Mouse (Mus musculus) retina, embryonic 14.5 days (tissue): ENCODE results near the gene Mthfr.

Source experiments
- DNase-seq: peaks from one replicate; pipeline ENCODE4 v3.0.0-alpha.2; 2015; ENCODE audit warnings: low spot score

Mthfr gene

DNA sequence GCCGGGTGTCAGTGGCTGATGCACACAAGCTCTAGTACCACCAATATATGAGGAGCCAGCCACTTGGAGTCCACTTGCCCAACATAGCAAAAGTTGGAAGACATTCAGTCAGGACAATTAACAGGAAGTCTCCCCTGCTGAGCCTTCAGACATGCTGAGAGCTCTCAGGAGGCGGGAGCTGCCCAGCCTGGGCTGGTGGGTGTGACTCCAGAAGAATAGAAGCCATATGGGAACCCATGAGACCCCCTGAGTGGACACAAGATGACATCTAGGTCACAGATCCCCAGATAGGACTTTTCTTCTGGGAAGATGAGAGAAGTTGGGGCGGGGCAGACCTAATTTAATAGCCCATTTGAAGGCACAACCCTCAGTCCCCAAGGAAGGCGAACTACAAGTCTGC, 50.3 kb downstream of the Mthfr start:
- no peak for DNase-seq

DNA sequence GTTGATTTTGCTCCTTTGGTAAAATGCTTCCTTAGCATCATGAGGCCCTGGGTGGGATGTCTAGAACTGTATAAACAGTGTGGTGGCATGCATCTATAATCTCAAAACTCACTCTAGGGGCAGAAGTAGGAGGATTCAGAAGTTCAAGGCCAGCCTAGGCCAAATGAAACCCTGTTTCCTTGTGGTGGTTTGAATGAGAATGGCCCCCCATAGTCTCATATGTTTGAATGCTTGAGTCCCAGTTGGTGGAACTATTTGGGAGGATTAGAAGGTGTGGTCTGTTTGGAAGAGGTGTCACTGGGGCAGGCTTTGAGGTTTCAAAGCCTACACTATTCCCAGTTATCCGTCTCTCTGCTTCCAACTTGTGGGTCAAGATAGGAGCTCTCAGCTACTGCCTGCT, 52.3 kb downstream of the Mthfr start:
- no peak for DNase-seq

DNA sequence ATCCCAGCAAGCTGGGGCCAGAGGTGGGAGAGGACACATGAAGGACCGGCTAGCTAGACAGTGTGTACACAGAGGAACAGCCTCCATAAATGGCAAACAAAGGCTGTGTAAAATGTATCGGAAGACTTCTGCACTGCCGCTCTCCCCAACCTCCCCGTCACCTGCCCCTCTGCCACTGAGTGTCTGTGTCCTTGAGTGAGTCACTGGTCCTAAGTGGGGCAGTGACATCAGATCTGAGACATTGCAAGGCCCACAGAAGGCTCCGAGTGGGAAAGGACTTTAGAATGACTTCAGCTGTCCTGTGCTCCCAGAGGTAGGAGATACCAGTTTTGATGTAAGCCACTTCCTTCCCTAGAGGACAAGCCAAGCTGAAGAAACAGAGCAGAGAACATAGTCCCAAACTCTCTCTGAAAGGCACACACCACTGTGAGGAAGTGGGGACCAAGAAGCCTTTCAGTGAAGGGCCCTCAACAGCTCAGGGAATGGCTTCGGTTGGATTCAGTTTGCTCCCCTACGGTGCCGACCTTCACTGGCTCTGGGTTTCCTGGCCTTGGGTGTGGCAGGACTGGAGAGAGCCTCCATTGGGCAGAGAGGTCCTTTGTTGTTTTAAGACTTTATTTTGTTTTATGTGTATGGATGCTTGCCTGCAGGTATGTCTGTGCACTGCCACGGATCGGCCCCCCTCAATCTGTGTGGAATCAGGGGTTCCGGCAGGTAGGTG, 53.8 kb downstream of the Mthfr start:
- no peak for DNase-seq

DNA sequence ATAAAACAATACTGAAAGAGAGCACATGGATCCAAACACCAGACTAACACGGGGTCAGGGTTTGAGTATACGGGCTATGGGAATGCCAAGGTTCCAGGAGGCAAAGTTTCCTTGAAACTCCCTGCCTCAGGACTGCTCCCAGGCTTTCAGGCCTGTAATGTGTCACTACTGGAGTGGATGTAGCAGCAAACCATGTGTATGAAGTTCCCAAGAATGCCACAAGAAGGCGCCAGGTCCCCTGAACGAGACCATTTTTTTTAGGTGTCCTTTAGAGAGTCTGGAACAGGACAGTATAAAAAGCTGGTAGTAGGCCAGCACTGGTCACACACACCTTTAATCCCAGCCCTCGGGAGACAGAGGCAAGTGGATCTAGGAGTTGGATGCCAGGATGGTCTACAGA, 55.3 kb downstream of the Mthfr start:
- no peak for DNase-seq

DNA sequence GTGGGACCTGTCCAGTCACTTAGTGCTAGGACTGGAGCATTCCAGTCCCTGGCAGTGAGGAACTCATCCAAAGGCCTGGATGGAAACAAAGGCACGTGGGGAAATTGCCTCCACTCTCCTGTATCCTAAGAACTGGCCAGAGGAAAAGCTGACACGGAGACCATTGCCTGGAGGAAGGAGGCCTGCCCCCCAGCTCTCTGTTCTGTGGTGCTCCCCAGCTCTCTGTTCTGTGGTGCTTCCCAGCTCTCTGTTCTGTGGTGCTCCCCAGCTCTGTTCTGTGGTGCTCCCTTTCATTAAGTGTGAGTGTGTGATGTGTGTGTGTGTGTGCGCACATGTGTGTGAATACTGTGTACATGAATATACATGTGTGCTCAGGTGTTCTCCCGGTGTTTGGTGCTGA, 56.2 kb downstream of the Mthfr start:
- DNase-seq: no peak

DNA sequence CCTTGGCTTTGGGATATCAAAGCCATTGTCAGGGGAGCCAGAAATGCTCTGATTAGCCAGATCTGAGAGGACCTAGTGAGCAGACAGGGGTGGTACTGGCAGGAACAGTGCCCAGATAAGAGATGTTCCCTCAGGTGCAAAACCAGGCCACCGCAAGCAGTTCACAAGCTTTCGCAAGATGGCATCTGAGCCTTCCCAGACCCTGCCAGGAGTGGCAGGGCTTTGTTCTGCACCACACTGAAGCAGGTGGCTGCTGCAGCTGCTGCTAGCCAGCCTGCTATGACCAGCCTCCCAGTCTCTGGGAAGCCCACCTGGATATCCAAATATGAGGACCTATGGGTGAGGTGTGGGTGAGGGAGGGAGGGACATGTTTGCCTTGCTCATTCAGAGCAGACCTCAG, 59.1 kb downstream of the Mthfr start:
- DNase-seq: no peak

DNA sequence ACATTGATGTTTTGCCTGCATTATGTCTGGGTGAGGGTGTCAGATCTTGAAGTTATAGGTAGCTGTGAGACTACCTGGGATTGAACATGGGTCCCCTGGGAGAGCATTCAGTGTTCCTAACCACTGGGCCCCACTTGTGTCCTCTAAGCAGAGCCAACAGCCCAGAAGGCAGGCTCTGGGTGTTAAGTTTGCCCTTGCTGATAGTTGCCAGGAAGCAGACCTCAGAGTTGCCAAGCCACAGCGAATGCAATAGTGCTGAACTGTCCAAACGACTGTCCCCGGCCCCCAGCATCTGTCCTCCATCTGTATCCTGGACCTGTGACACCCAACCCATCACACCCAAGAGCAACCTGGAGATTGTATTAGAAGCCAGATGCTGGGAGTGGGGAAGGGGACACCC, 59.8 kb downstream of the Mthfr start:
- no peak for DNase-seq

DNA sequence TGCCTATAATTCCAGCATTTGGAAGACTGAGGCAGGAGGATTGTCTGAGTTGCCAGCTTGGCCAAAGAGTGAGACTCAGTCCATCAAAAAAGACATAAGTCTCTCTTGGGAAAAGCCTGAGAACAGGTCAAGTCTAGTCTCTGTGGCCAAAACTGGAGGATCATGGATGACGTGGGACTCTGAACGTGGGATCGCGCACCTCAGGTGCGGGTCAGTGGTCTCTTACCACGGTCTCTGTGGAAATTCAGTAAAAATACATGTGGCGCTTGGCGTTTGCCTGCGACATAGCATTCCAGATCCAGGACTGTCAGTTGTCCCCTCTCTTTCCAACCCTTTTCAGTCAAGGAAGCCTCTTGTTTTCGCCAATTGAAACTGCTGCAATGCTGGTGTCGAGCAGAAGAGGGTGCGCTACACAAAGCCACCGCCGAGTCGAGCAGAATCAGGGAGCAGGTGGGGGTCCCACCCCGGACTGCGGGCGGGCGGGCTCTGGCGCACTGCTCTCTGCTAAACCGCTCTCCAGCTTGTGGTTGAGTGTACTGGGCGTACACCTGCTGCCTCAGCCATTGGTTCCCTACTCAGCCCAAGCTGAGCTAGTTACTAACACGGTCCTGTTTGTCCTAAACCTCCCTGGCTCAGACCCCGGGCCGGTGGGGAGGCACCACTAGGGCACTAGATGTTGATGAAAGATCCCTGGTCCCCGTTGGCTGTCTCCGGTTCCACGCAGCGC, 63.1 kb downstream of the Mthfr start:
- peak; percentile 73 for DNase-seq

DNA sequence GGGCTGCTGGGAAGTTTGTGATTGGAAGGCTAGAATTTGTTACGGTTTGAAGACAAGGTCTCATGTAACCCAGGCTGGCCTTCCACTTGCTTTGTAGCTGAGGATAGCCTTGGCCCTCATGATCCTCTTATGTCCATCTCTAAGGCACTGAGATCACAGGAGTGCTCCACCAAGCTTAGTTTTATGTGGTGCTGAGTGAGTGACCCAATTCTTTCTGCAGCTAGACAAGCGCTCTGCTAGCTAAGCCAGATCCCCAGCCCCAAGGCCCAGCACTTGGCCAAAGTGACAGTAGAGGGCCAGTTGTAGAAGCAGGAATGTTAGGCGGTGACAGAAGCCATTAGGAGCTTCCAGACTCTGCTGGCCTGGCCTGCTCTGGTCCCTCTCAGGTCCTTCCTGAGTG, 65.3 kb downstream of the Mthfr start:
- no peak for DNase-seq

DNA sequence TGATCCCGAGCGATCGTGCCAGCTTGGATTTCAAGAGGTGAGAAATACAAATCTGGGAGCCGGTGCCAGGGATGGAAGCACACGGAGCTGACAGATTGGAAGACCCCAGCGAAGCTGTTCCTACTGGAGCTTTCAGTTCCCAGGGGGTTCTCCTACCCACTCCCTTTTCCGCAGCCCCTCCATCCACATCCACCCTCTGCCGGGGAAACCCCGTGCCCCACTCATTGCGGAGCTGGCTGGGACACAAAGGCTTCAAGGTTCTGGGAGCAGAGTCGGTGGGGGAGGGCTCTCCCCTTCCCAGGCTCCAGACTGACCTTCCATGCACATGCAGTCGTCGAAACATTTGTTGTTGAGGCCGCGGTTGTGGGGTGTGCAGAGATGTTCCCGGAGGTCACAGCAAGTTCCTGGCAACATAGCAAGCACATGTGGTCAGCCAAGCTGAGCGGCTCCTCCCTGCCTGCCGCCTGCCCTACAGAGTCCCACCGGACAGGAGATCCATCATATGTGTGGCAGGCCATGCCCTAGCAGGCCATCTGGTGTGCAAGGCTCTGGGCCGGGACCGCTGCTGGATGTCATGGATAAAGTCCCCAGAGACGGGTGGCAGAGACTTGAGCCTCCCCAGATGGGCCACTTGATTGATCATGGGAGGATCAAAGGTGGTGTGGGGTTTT, 68.9 kb downstream of the Mthfr start:
- peak; percentile 29 for DNase-seq

DNA sequence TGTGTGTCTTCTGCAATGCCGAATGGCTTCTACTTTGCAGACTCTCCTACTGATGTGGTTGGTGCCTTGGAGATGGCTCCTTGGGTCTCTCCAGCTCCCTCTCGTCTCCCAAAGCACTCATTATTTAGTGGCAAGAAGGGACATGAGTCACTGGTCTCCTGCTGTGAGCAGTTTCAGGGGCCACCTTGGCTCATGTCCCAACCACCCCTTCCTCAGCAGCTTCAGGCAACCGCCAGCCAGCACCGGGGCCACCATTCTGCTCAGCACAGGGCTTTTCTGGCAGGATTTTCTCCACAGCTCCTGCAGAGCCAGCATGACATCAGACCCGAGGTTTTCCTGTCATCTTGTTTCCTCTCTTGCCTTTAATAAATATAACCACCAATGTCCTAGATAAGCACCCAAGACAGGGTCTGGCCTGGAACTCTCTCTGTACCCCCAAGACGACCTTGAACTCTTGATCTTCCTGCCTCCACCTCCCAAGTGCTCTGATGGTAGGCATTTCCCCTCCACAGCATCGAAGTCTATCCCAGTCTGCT, 69.8 kb downstream of the Mthfr start:
- no peak for DNase-seq
